Mouse (Mus musculus): Measurements from ENCODE around the gene Jam2. TPM values are rescaled to one million over a fixed set of nuclear protein-coding genes. Genes with fewer than 3 reads are reported as not detected.

Jam2 gene
- total and polyA plus RNA-seq, 2 experiments from 2014 or later: 20.8 to 29.3 TPM

- DNase-seq (ENCODE audit: low spot score) (peak; percentile 58), ATAC-seq (ENCODE audit: low FRiP score) (peak; percentile 4; the same call in 1 of the 2 replicates)
- Histone ChIP-seq H3K4me2 (ENCODE audit: low read depth, low read length, poor library complexity, severe bottlenecking) (peak overlapping the region; percentile 78), H3K9ac (replicated peaks; ENCODE audit: low read length, poor library complexity, severe bottlenecking) (peak overlapping the region; percentile 97), H3K36me3 (ENCODE audit: insufficient read depth, low read length) (peaks cover 6% of the 10 kb centered on the region; the same call in 1 of the 2 replicates), H3K9me3 (ENCODE audit: low read length) (no peaks in the 10 kb centered on the region), H3K4me3 (ENCODE audit: low read depth, low read length) (peak overlapping the region; percentile 98), H3K27me3 (ENCODE audit: insufficient read depth, low read length) (no peaks in the 10 kb centered on the region), H3K27ac (ENCODE audit: low read depth, low read length) (peak overlapping the region; percentile 95), H3K4me1 (ENCODE audit: insufficient read depth, low read length) (no peaks in the 10 kb centered on the region; the same call in 1 of the 2 replicates)
- TF ChIP-seq CTCF (IDR thresholded peaks at IDR 0.05): no peak
- 11% methylated on average over 23 of the region's 29 CpGs for WGBS
Measured at GRCm38 (mm10) chr16:84835823-84836743, 62.2 kb downstream of the Jam2 start.

GRCm38 (mm10) chr16:84838576-84838975, 64.7 kb downstream of the Jam2 start:
- Histone ChIP-seq H3K9me3 (ENCODE audit: low read length) (no peaks in the 10 kb centered on the region), H3K4me1 (ENCODE audit: insufficient read depth, low read length) (no peaks in the 10 kb centered on the region; the same call in 1 of the 2 replicates), H3K4me3 (ENCODE audit: low read depth, low read length) (no peak overlapping the region), H3K4me2 (ENCODE audit: low read depth, low read length, poor library complexity, severe bottlenecking) (no peak overlapping the region), H3K9ac (replicated peaks; ENCODE audit: low read length, poor library complexity, severe bottlenecking) (no peak overlapping the region), H3K27me3 (ENCODE audit: insufficient read depth, low read length) (no peaks in the 10 kb centered on the region), H3K27ac (ENCODE audit: low read depth, low read length) (no peak overlapping the region), H3K36me3 (ENCODE audit: insufficient read depth, low read length) (peaks cover 8% of the 10 kb centered on the region; the same call in 1 of the 2 replicates)
- 71% methylated on average over 2 of the region's 2 CpGs for WGBS
- ATAC-seq (ENCODE audit: low FRiP score) (no peak), DNase-seq (ENCODE audit: low spot score) (no peak)
- no peak for TF ChIP-seq CTCF (IDR thresholded peaks at IDR 0.05)

GRCm38 (mm10) chr16:84853492-84853891, 79.6 kb downstream of the Jam2 start:
- H3K4me1 ChIP-seq (ENCODE audit: insufficient read depth, low read length): no peaks in the 10 kb centered on the region
- H3K9me3 ChIP-seq (ENCODE audit: low read length): no peaks in the 10 kb centered on the region
- no peak overlapping the region for H3K27ac ChIP-seq (ENCODE audit: low read depth, low read length)
- no peak overlapping the region for H3K4me2 ChIP-seq (ENCODE audit: low read depth, low read length, poor library complexity, severe bottlenecking)
- DNase-seq (ENCODE audit: low spot score) (no peak), ATAC-seq (ENCODE audit: low FRiP score) (no peak)
- WGBS: 95% methylated on average over 6 of the region's 6 CpGs
- H3K4me3 ChIP-seq (ENCODE audit: low read depth, low read length): no peak overlapping the region
- H3K27me3 ChIP-seq (ENCODE audit: insufficient read depth, low read length): no peaks in the 10 kb centered on the region
- H3K36me3 ChIP-seq (ENCODE audit: insufficient read depth, low read length): peaks cover 41% of the 10 kb centered on the region
- no peak overlapping the region for H3K9ac ChIP-seq (replicated peaks; ENCODE audit: low read length, poor library complexity, severe bottlenecking)
- no peak for TF ChIP-seq CTCF (IDR thresholded peaks at IDR 0.05)

GRCm38 (mm10) chr16:84864656-84865055, 90.7 kb downstream of the Jam2 start:
- Histone ChIP-seq H3K27ac (ENCODE audit: low read depth, low read length) (no peak overlapping the region), H3K4me3 (ENCODE audit: low read depth, low read length) (no peak overlapping the region), H3K9ac (replicated peaks; ENCODE audit: low read length, poor library complexity, severe bottlenecking) (no peak overlapping the region), H3K4me1 (ENCODE audit: insufficient read depth, low read length) (no peaks in the 10 kb centered on the region), H3K27me3 (ENCODE audit: insufficient read depth, low read length) (no peaks in the 10 kb centered on the region), H3K36me3 (ENCODE audit: insufficient read depth, low read length) (no peaks in the 10 kb centered on the region), H3K4me2 (ENCODE audit: low read depth, low read length, poor library complexity, severe bottlenecking) (no peak overlapping the region), H3K9me3 (ENCODE audit: low read length) (no peaks in the 10 kb centered on the region)
- ATAC-seq (ENCODE audit: low FRiP score) (no peak), DNase-seq (ENCODE audit: low spot score) (no peak)
- TF ChIP-seq CTCF (IDR thresholded peaks at IDR 0.05): no peak
- 89% methylated on average over 8 of the region's 8 CpGs for WGBS

GRCm38 (mm10) chr16:84873805-84874204, 99.9 kb downstream of the Jam2 start:
- H3K27me3 ChIP-seq (ENCODE audit: insufficient read depth, low read length): no peaks in the 10 kb centered on the region
- H3K4me1 ChIP-seq (ENCODE audit: insufficient read depth, low read length): no peaks in the 10 kb centered on the region
- no peak for ATAC-seq (ENCODE audit: low FRiP score)
- H3K9me3 ChIP-seq (ENCODE audit: low read length): no peaks in the 10 kb centered on the region
- DNase-seq (ENCODE audit: low spot score): no peak
- no peak overlapping the region for H3K27ac ChIP-seq (ENCODE audit: low read depth, low read length)
- H3K9ac ChIP-seq (replicated peaks; ENCODE audit: low read length, poor library complexity, severe bottlenecking): no peak overlapping the region
- no peak overlapping the region for H3K4me2 ChIP-seq (ENCODE audit: low read depth, low read length, poor library complexity, severe bottlenecking)
- 83% methylated on average over 8 of the region's 8 CpGs for WGBS
- no peaks in the 10 kb centered on the region for H3K36me3 ChIP-seq (ENCODE audit: insufficient read depth, low read length)
- H3K4me3 ChIP-seq (ENCODE audit: low read depth, low read length): no peak overlapping the region
- no peak for TF ChIP-seq CTCF (IDR thresholded peaks at IDR 0.05)

Data from midbrain, postnatal 0 days (tissue).